Mouse (Mus musculus) MEL (cell line): ENCODE data around the gene Gtf3a. TPM values are rescaled to one million over a fixed set of nuclear protein-coding genes. Genes with fewer than 3 reads are reported as not detected.
A peak's percentile ranks its signal among the peaks of the same experiment; 100 is the strongest.

Source experiments
- DNase-seq: peaks from one replicate; pipeline ENCODE4 v3.0.0; 2011; ENCODE audit warnings: low read depth, low spot score
- H3K27ac ChIP-seq: 2 replicates; pipeline ENCODE4 v1.5.1; 2012; ENCODE audit warnings: low read depth, mild to moderate bottlenecking, control low read depth, low read length, moderate library complexity; ENCODE audit not compliant: control insufficient read depth
- H3K27me3 ChIP-seq, 2 experiments: fragments of 150-350 bp in 1 of 2; sonication (generic) in 1 of 2; 2 replicates each; pipeline ENCODE4 v1.6.1; 2012; ENCODE audit warnings: low read length in 2 of 2, mild to moderate bottlenecking in 2 of 2, improper control_type of control experiment in 1 of 2, moderate library complexity in 1 of 2; ENCODE audit not compliant: insufficient read depth in 2 of 2, control insufficient read depth in 1 of 2
- H3K36me3 ChIP-seq, 2 experiments: 2 replicates each; pipeline ENCODE4 v1.6.1; 2012 to 2014; ENCODE audit warnings: low read length in 2 of 2, improper control_type of control experiment in 1 of 2, inconsistent platforms in 1 of 2, mild to moderate bottlenecking in 1 of 2; ENCODE audit not compliant: insufficient read depth in 2 of 2, control insufficient read depth in 1 of 2
- H3K4me1 ChIP-seq, 2 experiments: fragments of 150-350 bp in 1 of 2; sonication (generic) in 1 of 2; 2 replicates each; pipeline ENCODE4 v1.6.1; 2012; ENCODE audit warnings: low read length in 2 of 2, improper control_type of control experiment in 1 of 2, mild to moderate bottlenecking in 1 of 2; ENCODE audit not compliant: insufficient read depth in 2 of 2, control insufficient read depth in 1 of 2
- H3K4me3 ChIP-seq, 2 experiments: fragments of 150-350 bp in 1 of 2; sonication (generic) in 1 of 2; 2 replicates each; pipeline ENCODE4 v1.5.1; 2012; ENCODE audit warnings: low read depth in 2 of 2, low read length in 2 of 2, mild to moderate bottlenecking in 2 of 2, moderate library complexity in 2 of 2, control low read depth in 1 of 2, improper control_type of control experiment in 1 of 2; ENCODE audit not compliant: control insufficient read depth in 1 of 2, insufficient read depth in 1 of 2
- H3K79me2 ChIP-seq: 2 replicates; pipeline ENCODE4 v1.6.1; 2012; ENCODE audit warnings: mild to moderate bottlenecking, low read length, moderate library complexity; ENCODE audit not compliant: control insufficient read depth, poor library complexity, insufficient read depth
- H3K9ac ChIP-seq: 2 replicates; pipeline ENCODE4 v1.6.1; 2012; ENCODE audit warnings: low read depth, mild to moderate bottlenecking, control low read depth, low read length, moderate library complexity; ENCODE audit not compliant: control insufficient read depth, poor library complexity, severe bottlenecking
- H3K9me3 ChIP-seq: fragments of 150-350 bp; sonication (generic); replicated peaks from 2 replicates; pipeline ENCODE4 v1.6.1; 2012; ENCODE audit warnings: mild to moderate bottlenecking, low read length, improper control_type of control experiment, moderate library complexity; ENCODE audit not compliant: insufficient read depth
- CTCF ChIP-seq, 3 experiments: IDR thresholded peaks in 2 of 3; conservative IDR thresholded peaks in 1 of 3; 2 replicates each; pipeline ENCODE4 v1.5.1; 2011 to 2012; ENCODE audit warnings: low read length in 3 of 3, low read depth in 2 of 3, mild to moderate bottlenecking in 2 of 3, improper control_type of control experiment in 1 of 3, inconsistent platforms in 1 of 3, mixed read lengths in 1 of 3, moderate library complexity in 1 of 3; ENCODE audit not compliant: control insufficient read depth in 1 of 3, insufficient read depth in 1 of 3, poor library complexity in 1 of 3, severe bottlenecking in 1 of 3
- E2F4 ChIP-seq: IDR thresholded peaks from 2 replicates; pipeline ENCODE4 v1.6.1; 2011; ENCODE audit warnings: low read depth, low read length, improper control_type of control experiment, borderline replicate concordance
- MAZ ChIP-seq: IDR thresholded peaks from 2 replicates; pipeline ENCODE4 v1.6.1; 2012; ENCODE audit warnings: low read depth, mild to moderate bottlenecking, inconsistent platforms, low read length, improper control_type of control experiment
- MYC ChIP-seq: IDR thresholded peaks from 2 replicates; pipeline ENCODE4 v1.6.1; 2011; ENCODE audit warnings: low read depth, mild to moderate bottlenecking, low read length, improper control_type of control experiment, moderate library complexity
- POLR2A ChIP-seq, 2 experiments: IDR thresholded peaks; 2 replicates each; pipeline ENCODE4 v1.6.1; 2011 to 2012; ENCODE audit warnings: low read length in 2 of 2, mild to moderate bottlenecking in 2 of 2, control low read depth in 1 of 2, improper control_type of control experiment in 1 of 2, low read depth in 1 of 2, moderate library complexity in 1 of 2; ENCODE audit not compliant: control insufficient read depth in 1 of 2, insufficient read depth in 1 of 2, poor library complexity in 1 of 2
- RAD21 ChIP-seq: IDR thresholded peaks from 2 replicates; pipeline ENCODE4 v1.6.1; 2011; ENCODE audit warnings: mild to moderate bottlenecking, low read depth, low read length, improper control_type of control experiment
- RCOR1 ChIP-seq: IDR thresholded peaks from 2 replicates; pipeline ENCODE4 v1.6.1; 2012; ENCODE audit warnings: low read depth, mild to moderate bottlenecking, inconsistent platforms, low read length, improper control_type of control experiment
- SIN3A ChIP-seq: IDR thresholded peaks from 2 replicates; pipeline ENCODE4 v1.6.1; 2012; ENCODE audit warnings: low read length, improper control_type of control experiment, inconsistent platforms
- SMC3 ChIP-seq: IDR thresholded peaks from 2 replicates; pipeline ENCODE4 v1.6.1; 2011; ENCODE audit warnings: low read depth, low read length, improper control_type of control experiment
- TAL1 ChIP-seq: IDR thresholded peaks from 2 replicates; pipeline ENCODE4 v1.6.1; 2012; ENCODE audit warnings: mild to moderate bottlenecking, inconsistent platforms, low read length, moderate library complexity, mixed read lengths
- TBP ChIP-seq: IDR thresholded peaks from 2 replicates; pipeline ENCODE4 v1.8.0; 2011; ENCODE audit warnings: low read depth, low read length, improper control_type of control experiment
- TCF12 ChIP-seq: IDR thresholded peaks from 2 replicates; pipeline ENCODE4 v1.6.1; 2014; ENCODE audit warnings: low read depth, mild to moderate bottlenecking, inconsistent platforms, low read length, improper control_type of control experiment, moderate library complexity
- ZC3H11A ChIP-seq: IDR thresholded peaks from 2 replicates; pipeline ENCODE4 v1.6.1; 2012; ENCODE audit warnings: low read depth, mild to moderate bottlenecking, inconsistent platforms, low read length, improper control_type of control experiment
- ZMIZ1 ChIP-seq: IDR thresholded peaks from 2 replicates; pipeline ENCODE4 v1.6.1; 2012; ENCODE audit warnings: low read depth, mild to moderate bottlenecking, inconsistent platforms, low read length, improper control_type of control experiment, moderate library complexity
- ZNF384 ChIP-seq: IDR thresholded peaks from 2 replicates; pipeline ENCODE4 v1.6.1; 2012; ENCODE audit warnings: low read depth, mild to moderate bottlenecking, inconsistent platforms, low read length, improper control_type of control experiment
- polyA plus RNA-seq, 2 experiments: library from polyadenylated mRNA; stranded (reverse) in 1 of 2; unstranded in 1 of 2; fragments of >175 nt in 1 of 2; fragments of >200 nt in 1 of 2; gene quantifications; 2 replicates each; pipeline versions ENCODE4 v1.2.1 to v1.2.4; 2012; ENCODE audit warnings: low replicate concordance in 2 of 2, low read depth in 1 of 2; ENCODE audit not compliant: insufficient read length in 2 of 2, insufficient read depth in 1 of 2, missing spikeins in 1 of 2
- total RNA-seq: library from RNA; depleted of rRNA; stranded (reverse); fragments of 300-350 nt; gene quantifications from 2 replicates; pipeline ENCODE4 v1.2.3, GENCODE M21; 2012

The Gtf3a gene
- total and polyA plus RNA-seq, 3 experiments = 173 to 204 TPM; not detected in 1

DNA sequence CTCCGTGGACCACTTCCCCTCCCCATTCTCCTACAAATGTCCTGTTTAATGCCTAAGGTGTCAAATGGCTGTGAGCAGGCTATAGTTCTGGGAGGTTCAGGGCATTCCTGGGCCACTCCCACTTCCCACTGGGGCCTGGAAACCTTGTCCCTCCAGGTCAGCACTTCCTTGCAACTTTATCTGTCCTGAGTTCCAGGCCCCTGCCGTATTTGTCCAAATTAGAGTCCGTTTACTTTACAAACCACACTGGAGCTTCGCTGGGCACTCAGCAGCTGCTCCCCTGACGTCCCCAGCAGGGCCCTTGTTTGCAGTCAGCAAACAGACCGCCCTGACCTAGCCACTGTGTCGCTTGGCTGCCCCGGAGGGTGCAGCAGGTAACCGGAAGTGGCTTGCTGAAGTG lies 36.3 kb upstream of the Gtf3a start:
- H3K4me3 ChIP-seq = no peak overlapping the region
- H3K27me3 ChIP-seq = no peaks in the 10 kb centered on the region
- no peak overlapping the region for H3K27ac ChIP-seq
- TF ChIP-seq E2F4 (no peak), ZMIZ1 (no peak), TAL1 (no peak), TBP (no peak)
- no peaks in the 10 kb centered on the region for H3K4me1 ChIP-seq
- DNase-seq = no peak
- H3K36me3 ChIP-seq = no peaks in the 10 kb centered on the region
- H3K9ac ChIP-seq = no peak overlapping the region
- H3K9me3 ChIP-seq = no peaks in the 10 kb centered on the region
- no peaks in the 10 kb centered on the region for H3K79me2 ChIP-seq

DNA sequence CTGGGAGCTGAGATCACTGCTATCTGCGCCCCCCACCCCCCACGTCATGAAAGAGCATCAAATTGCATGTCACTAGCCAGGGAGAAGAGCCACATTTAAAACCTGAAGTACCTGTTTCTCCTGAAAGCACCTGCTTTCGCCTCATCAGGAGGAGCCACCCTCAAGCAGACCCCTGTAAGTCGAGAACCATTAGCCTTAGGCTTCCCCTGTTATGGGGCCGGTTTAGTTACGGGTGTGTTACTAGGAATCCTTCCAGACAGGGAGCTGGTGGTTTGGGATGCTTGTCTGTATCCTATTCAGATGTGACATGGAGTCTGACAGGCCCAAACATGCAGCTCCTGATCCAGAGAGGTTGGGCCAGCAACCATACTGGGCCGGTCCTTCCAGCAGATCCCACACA lies 35.1 kb upstream of the Gtf3a start:
- DNase-seq = no peak
- no peak for TF ChIP-seq TCF12
- no peak overlapping the region for H3K27ac ChIP-seq
- no peaks in the 10 kb centered on the region for H3K36me3 ChIP-seq
- no peaks in the 10 kb centered on the region for H3K4me1 ChIP-seq
- no peaks in the 10 kb centered on the region for H3K27me3 ChIP-seq
- no peak overlapping the region for H3K9ac ChIP-seq
- no peaks in the 10 kb centered on the region for H3K9me3 ChIP-seq
- no peaks in the 10 kb centered on the region for H3K79me2 ChIP-seq
- H3K4me3 ChIP-seq = no peak overlapping the region

DNA sequence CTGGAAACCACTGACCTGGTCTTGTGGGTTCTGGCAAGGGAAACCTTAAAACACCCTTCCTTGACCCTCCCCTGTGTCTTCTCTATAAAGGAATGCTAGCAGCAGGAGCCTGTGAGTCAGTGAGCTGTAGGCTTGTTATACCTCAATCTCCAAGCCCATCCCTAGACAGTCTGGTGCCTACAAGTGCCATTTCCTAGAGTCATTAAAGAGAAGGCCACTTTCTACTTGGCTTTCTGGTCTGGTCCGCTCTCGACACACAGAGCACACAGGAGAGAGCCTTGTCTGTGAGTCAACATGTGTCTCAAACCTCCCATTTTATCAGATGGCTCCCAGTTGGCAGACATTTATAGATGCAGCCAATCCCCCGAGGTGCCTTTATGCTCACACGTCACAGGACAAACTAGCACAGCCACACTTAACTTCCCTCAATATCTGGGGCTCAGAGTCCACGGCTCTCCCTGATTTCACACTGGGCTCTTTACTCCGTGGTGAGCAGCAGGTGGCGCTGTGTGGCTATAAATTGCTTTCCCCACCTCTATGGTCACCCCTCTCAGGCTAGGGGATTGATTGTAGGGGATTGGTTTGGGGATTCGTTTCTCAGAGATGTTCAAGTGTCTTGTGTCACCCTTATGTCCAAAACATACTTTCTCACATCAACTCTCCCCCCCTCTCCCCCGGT lies 34.2 kb upstream of the Gtf3a start:
- DNase-seq = peak; percentile 84
- Histone ChIP-seq H3K4me3 (no peak overlapping the region), H3K79me2 (no peaks in the 10 kb centered on the region), H3K27ac (no peak overlapping the region), H3K27me3 (no peaks in the 10 kb centered on the region), H3K36me3 (no peaks in the 10 kb centered on the region), H3K9me3 (no peaks in the 10 kb centered on the region), H3K9ac (no peak overlapping the region), H3K4me1 (no peaks in the 10 kb centered on the region)
- TF ChIP-seq ZNF384 (peak; percentile 44), RAD21 (peak; percentile 92), RCOR1 (no peak), POLR2A (IDR thresholded peaks at IDR 0.05; ENCODE audit: control insufficient read depth in 1 of 2, insufficient read depth in 1 of 2, low read depth in 1 of 2, low read length in 2 of 2, poor library complexity in 1 of 2) (no peak), SIN3A (no peak), MYC (no peak), MAZ (peak; percentile 29; the same call in 1 of the 2 replicates), ZC3H11A (peak; percentile 71), SMC3 (peak; percentile 96), CTCF (IDR thresholded peaks at IDR 0.05 in 2 of 3, conservative IDR thresholded peaks at IDR 0.05 in 1 of 3; ENCODE audit: control insufficient read depth in 1 of 3, insufficient read depth in 1 of 3, low read depth in 2 of 3, low read length in 3 of 3, poor library complexity in 1 of 3, severe bottlenecking in 1 of 3) (peak; percentile 88 to 98 (median 94); a peak in 5 of 6 replicates)
